Mouse (Mus musculus) neural tube, embryonic 11.5 days (tissue): Measurements from ENCODE around the gene Taf1b. TPM values are rescaled to one million over a fixed set of nuclear protein-coding genes. Genes with fewer than 3 reads are reported as not detected.

Experiments
- ATAC-seq: fragments of 200-750 bp; cut with Nextera tagmentation; 2 replicates; pipeline ENCODE4 v1.8.0; 2017; ENCODE audit warnings: moderate number of reproducible peaks, mild to moderate bottlenecking, moderate TSS enrichment, moderate library complexity; ENCODE audit not compliant: insufficient read depth, low FRiP score, low TSS enrichment
- DNase-seq: peaks from one replicate; pipeline ENCODE4 v3.0.0-alpha.2; 2015; ENCODE audit warnings: low spot score
- H3K27ac ChIP-seq: fragments of 300-500 bp; sonication (generic); 2 replicates; pipeline ENCODE4 v1.5.1; 2014; ENCODE audit warnings: low read depth, mild to moderate bottlenecking, low read length
- H3K27me3 ChIP-seq: fragments of 300-500 bp; sonication (generic); 2 replicates; pipeline ENCODE4 v1.6.1; 2014; ENCODE audit warnings: mild to moderate bottlenecking, low read length, mixed read lengths; ENCODE audit not compliant: control insufficient read depth, insufficient read depth
- H3K36me3 ChIP-seq: fragments of 300-500 bp; sonication (generic); 2 replicates; pipeline ENCODE4 v1.6.1; 2014; ENCODE audit warnings: mild to moderate bottlenecking, low read length, moderate library complexity, mixed read lengths; ENCODE audit not compliant: control insufficient read depth, insufficient read depth
- H3K4me1 ChIP-seq: fragments of 300-500 bp; sonication (generic); 2 replicates; pipeline ENCODE4 v1.6.1; 2014; ENCODE audit warnings: low read length, mixed read lengths; ENCODE audit not compliant: control insufficient read depth, insufficient read depth
- H3K4me2 ChIP-seq: fragments of 300-500 bp; sonication (generic); 2 replicates; pipeline ENCODE4 v1.6.1; 2014; ENCODE audit warnings: low read depth, mild to moderate bottlenecking, moderate library complexity
- H3K4me3 ChIP-seq: fragments of 300-500 bp; sonication (generic); 2 replicates; pipeline ENCODE4 v1.5.1; 2014; ENCODE audit warnings: low read depth, low read length
- H3K9ac ChIP-seq: fragments of 300-500 bp; sonication (generic); 2 replicates; pipeline ENCODE4 v1.6.1; 2014; ENCODE audit warnings: mild to moderate bottlenecking, low read length
- H3K9me3 ChIP-seq: fragments of 300-500 bp; sonication (generic); 2 replicates; pipeline ENCODE4 v1.6.1; 2016; ENCODE audit warnings: low read length; ENCODE audit not compliant: control insufficient read depth
- WGBS: fragments of 180-500 bp; shearing (Covaris S2); extraction: QIAGEN DNeasy Blood & Tissue Kit; methylation state at CpG from one replicate; pipeline ENCODE4 v1.1.7; 2014; 5-methylcytosine and 5-hydroxymethylcytosine counted together
- polyA plus RNA-seq: library from polyadenylated mRNA; unstranded; fragments of >200 nt; fragmentation: Nextera tagmentation; extraction: Ambion mirVana; gene quantifications from 2 replicates; pipeline ENCODE4 v1.2.1, GENCODE M21; 2014

The Taf1b gene
- polyA plus RNA-seq, 1 experiment from 2014 or later = 33.2 TPM

GRCm38 (mm10) chr12:24603266-24603665 is 105.1 kb downstream of the Taf1b start:
- ATAC-seq (no peak), DNase-seq (peak; percentile 74)
- no peaks in the 10 kb centered on the region for H3K9me3 ChIP-seq
- H3K4me2 ChIP-seq = no peak overlapping the region
- no peaks in the 10 kb centered on the region for H3K4me1 ChIP-seq
- no peak overlapping the region for H3K27ac ChIP-seq
- H3K9ac ChIP-seq = no peak overlapping the region
- no peaks in the 10 kb centered on the region for H3K27me3 ChIP-seq
- H3K4me3 ChIP-seq = no peak overlapping the region
- H3K36me3 ChIP-seq = no peaks in the 10 kb centered on the region
- 38% methylated on average over 2 of the region's 2 CpGs for WGBS

DNA sequence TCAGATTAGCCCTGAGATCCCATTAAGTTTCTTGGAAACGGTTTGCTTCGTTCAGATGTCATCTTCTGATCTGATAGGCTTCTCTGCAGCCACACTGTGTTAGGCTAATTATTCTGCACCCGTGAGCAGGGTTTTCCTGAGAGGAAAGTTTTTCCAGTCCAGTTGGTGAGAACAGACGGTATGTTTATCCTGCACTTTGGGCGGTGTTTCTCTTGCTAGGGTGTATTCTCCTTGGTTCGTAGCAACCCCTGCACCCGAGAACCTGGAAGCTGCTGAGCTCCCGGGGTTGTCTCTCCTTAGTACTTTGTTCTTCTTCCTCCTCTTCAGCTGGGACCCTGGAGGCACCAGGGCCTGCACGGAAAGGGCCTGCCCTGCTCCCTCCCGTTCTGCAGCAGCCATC is 108.0 kb downstream of the Taf1b start:
- no peak for DNase-seq

More for the DNA sequence above, 108.0 kb downstream of the Taf1b start:
- Histone ChIP-seq H3K36me3 (no peaks in the 10 kb centered on the region), H3K27me3 (no peaks in the 10 kb centered on the region), H3K27ac (no peak overlapping the region), H3K4me1 (no peaks in the 10 kb centered on the region), H3K4me2 (no peak overlapping the region), H3K9ac (no peak overlapping the region), H3K4me3 (no peak overlapping the region), H3K9me3 (no peaks in the 10 kb centered on the region)
- WGBS = 70% methylated on average over 10 of the region's 10 CpGs
- no peak for ATAC-seq

Other genes starting within 250 kb of the Taf1b start
- 0.51 and 0.61 TPM in 2 replicates for gene Grhl1, start 73.9 kb downstream of the Taf1b start, polyA plus RNA-seq
- gene Klf11, start 152.9 kb downstream of the Taf1b start, polyA plus RNA-seq = 14.5 and 16.0 TPM in 2 replicates
- 0.62 and 1.3 TPM in 2 replicates for gene Cys1, start 183.5 kb downstream of the Taf1b start, polyA plus RNA-seq
- 389 and 409 TPM in 2 replicates for gene Rrm2, start 209.9 kb downstream of the Taf1b start, polyA plus RNA-seq